Mouse (Mus musculus) heart, embryonic 13.5 days (tissue): ENCODE results near the gene Cysrt1. TPM values are rescaled to one million over a fixed set of nuclear protein-coding genes. Genes with fewer than 3 reads are reported as not detected.

ENCODE experiments used
- ATAC-seq: fragments of 200-750 bp; cut with Nextera tagmentation; 2 replicates; pipeline ENCODE4 v1.8.0; 2017; ENCODE audit warnings: moderate TSS enrichment; ENCODE audit not compliant: insufficient number of reproducible peaks, low FRiP score, low TSS enrichment; ENCODE audit errors: extremely low read depth
- H3K27ac ChIP-seq: fragments of 300-500 bp; sonication (generic); replicated peaks from 2 replicates; pipeline ENCODE4 v1.5.1; 2015; ENCODE audit warnings: moderate library complexity, mild to moderate bottlenecking, inconsistent platforms
- H3K27me3 ChIP-seq: fragments of 300-500 bp; sonication (generic); replicated peaks from 2 replicates; pipeline ENCODE4 v1.6.1; 2015; ENCODE audit warnings: mild to moderate bottlenecking, inconsistent platforms
- H3K36me3 ChIP-seq: fragments of 300-500 bp; sonication (generic); 2 replicates; pipeline ENCODE4 v1.6.1; 2015; ENCODE audit warnings: mild to moderate bottlenecking, inconsistent platforms
- H3K4me1 ChIP-seq: fragments of 300-500 bp; sonication (generic); 2 replicates; pipeline ENCODE4 v1.6.1; 2015; ENCODE audit warnings: inconsistent platforms
- H3K4me2 ChIP-seq: fragments of 300-500 bp; sonication (generic); 2 replicates; pipeline ENCODE4 v1.6.1; 2015; ENCODE audit warnings: inconsistent platforms, mild to moderate bottlenecking, moderate library complexity
- H3K4me3 ChIP-seq: fragments of 300-500 bp; sonication (generic); 2 replicates; pipeline ENCODE4 v1.5.1; 2015; ENCODE audit warnings: moderate library complexity, mild to moderate bottlenecking, inconsistent platforms
- H3K9ac ChIP-seq: fragments of 300-500 bp; sonication (generic); 2 replicates; pipeline ENCODE4 v1.6.1; 2015; ENCODE audit warnings: inconsistent platforms, mild to moderate bottlenecking, moderate library complexity
- H3K9me3 ChIP-seq: fragments of 300-500 bp; sonication (generic); 2 replicates; pipeline ENCODE4 v1.6.1; 2016; ENCODE audit warnings: inconsistent platforms
- WGBS: fragments of 180-500 bp; shearing (Covaris S2); methylation state at CpG from one replicate; pipeline ENCODE4 v1.1.7; 2015; ENCODE audit warnings: mixed read lengths; 5-methylcytosine and 5-hydroxymethylcytosine counted together
- polyA plus RNA-seq: library from polyadenylated mRNA; unstranded; fragments of >200 nt; fragmentation: Nextera tagmentation; extraction: Ambion mirVana; gene quantifications from 2 replicates; pipeline ENCODE4 v1.2.1, GENCODE M21; 2015

Gene Cysrt1
- polyA plus RNA-seq, 1 experiment from 2014 or later, result not detected

DNA sequence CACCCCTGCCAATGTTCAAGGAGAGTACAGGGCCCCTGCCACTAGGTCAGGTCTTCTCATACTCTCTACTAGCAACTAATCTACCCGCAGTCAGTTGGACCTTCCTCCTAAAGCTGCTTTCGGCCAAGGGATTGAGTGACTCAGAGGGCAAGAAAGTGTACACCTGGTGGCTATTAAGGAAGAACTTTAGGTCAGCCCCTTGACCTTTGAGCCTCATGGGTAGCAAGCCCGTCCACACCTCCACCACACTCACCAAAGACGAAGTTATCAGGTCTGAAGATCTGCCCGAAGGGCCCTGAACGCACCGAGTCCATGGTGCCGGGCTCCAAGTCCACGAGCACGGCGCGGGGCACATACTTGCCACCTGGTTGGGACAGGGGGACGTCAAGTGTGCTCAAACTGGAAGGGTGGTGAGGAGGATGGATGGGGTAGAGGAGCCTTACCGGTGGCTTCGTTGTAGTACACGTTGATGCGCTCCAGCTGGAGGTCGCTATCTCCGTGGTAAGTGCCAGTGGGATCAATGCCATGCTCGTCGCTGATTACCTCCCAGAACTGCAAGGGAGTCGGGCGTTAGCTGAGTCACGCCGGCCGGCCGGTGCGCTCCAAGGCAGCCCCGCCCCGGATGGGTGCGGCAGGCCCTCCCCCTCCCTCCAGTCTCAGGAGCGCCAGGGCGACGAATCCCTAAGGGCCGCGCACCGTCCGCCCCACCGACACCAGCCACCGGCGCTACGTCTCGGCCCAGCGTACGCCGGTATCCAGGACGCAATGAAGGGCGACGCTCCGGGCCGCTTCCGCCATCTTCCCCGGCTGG, 18.4 kb downstream of the Cysrt1 start:
- 2% methylated on average over 51 of the region's 53 CpGs for WGBS
- Histone ChIP-seq H3K36me3 (peaks cover 24% of the 10 kb centered on the region), H3K9ac (peak overlapping the region; percentile 85), H3K9me3 (no peaks in the 10 kb centered on the region), H3K4me1 (peaks cover 23% of the 10 kb centered on the region), H3K27me3 (no peaks in the 10 kb centered on the region), H3K4me3 (peak overlapping the region; percentile 79), H3K27ac (peak overlapping the region; percentile 92), H3K4me2 (peak overlapping the region; percentile 96)
- ATAC-seq, result peak; percentile 71

DNA sequence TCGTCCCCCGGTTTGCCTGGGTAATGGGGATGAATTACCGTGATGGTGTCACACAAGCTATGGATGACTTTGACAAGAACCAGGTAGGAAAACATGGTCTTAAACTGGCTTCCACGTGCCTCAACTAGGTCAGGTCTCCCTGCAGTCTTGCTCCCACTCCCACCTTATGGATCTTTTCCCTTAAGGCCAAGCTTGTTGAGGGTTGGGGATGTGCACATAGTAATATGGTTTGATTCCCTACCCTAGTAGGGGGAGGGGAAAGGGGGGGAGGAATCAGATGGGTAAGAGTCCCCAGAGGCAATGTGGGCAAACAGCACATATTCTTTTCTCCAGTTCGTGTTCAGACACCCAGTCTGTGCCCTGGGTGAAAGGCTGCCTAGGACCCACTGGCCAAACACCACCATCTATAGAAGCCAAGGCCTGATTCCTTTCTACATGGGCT, 20.9 kb downstream of the Cysrt1 start:
- Histone ChIP-seq H3K9ac (no peak overlapping the region), H3K4me3 (no peak overlapping the region), H3K27ac (no peak overlapping the region), H3K27me3 (no peaks in the 10 kb centered on the region), H3K4me2 (no peak overlapping the region), H3K9me3 (no peaks in the 10 kb centered on the region), H3K4me1 (peaks cover 15% of the 10 kb centered on the region), H3K36me3 (peaks cover 24% of the 10 kb centered on the region)
- WGBS, result 61% methylated on average over 5 of the region's 5 CpGs
- ATAC-seq, result no peak

DNA sequence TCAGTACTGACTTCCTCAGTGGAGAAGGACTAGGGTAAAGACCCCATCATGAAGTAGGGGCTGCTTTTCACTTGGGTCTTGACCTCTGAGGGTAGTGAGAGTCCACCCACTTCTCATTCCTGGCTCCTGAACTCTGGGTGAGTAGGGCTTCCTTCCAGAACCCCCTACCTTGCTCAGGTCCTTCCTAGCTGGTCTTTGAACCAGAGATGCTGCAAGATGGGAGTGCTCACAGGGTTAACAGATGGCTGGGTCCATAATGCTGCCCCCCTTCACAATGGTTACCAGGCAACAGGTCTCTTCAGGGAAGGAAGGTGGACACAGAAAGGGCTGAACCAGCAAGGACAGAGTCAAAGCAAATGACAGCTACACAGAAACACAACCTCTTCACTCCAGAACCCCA, 23.8 kb downstream of the Cysrt1 start, which contains the start of gene Fam166a:
Fam166a (plus strand) TSS at position 301 of the 400 bp plus-strand sequence.
- Histone ChIP-seq H3K27me3 (peaks cover 11% of the 10 kb centered on the region), H3K9ac (no peak within 1 kb of the TSS)
- no peak for ATAC-seq

DNA sequence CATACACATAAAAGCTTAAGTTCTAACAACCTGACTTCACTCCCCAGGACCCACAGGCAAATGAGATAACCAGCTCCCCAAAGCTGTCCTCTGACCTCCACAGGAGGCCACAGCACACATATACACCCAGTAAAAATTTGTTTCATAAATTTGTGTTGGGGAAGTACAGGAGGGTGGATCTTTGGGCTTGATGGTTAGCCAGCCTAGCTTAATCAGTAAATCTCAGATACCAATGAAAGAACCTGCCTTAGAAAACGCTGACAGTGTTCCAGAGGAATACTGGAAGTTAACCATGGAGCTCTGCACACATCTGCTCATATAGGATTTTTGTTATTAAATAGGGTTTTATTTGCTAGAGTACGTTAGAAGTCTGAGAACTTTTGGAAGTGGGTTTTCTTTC, 24.6 kb downstream of the Cysrt1 start:
- Histone ChIP-seq H3K36me3 (peaks cover 15% of the 10 kb centered on the region), H3K27me3 (peaks cover 19% of the 10 kb centered on the region), H3K9me3 (no peaks in the 10 kb centered on the region), H3K4me3 (no peak overlapping the region), H3K9ac (no peak overlapping the region), H3K4me2 (no peak overlapping the region), H3K4me1 (no peaks in the 10 kb centered on the region), H3K27ac (no peak overlapping the region)
- 53% methylated on average over 2 of the region's 2 CpGs for WGBS
- no peak for ATAC-seq

More for the DNA sequence above, 23.8 kb downstream of the Cysrt1 start, which contains the start of gene Fam166a:
- Histone ChIP-seq H3K4me3 (no peak within 1 kb of the TSS), H3K27ac (no peak within 1 kb of the TSS), H3K9me3 (no peaks in the 10 kb centered on the region), H3K4me2 (no peak within 1 kb of the TSS), H3K36me3 (peaks cover 23% of the 10 kb centered on the region), H3K4me1 (peaks cover 5% of the 10 kb centered on the region)

DNA sequence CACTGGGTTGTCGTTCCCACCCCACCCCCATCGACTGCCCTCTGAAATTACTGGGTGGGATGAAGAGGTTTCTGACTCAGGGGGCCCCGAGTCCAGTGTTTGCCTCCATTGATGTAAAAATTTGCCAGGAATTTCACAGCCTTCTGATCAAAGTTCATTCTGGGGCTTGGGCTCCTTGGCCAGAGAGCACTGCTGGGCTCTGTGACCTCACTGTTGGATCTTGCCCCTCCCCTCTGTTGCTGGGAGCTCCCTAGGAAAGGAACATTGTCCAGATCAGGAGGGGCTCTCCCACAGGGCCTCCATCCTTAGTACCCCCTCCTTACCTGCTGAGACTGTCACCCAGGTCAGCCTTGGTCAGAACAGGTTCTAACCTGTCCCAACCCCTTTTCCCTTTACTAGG, 27.8 kb downstream of the Cysrt1 start, which contains the start of gene Stpg3:
Stpg3 (minus strand) TSS at position 194 of the 400 bp plus-strand sequence.
- H3K4me2 ChIP-seq, result no peak within 1 kb of the TSS
- 79% methylated on average over 3 of the region's 3 CpGs for WGBS
- peaks cover 24% of the 10 kb centered on the region for H3K27me3 ChIP-seq
- H3K9me3 ChIP-seq, result no peaks in the 10 kb centered on the region
- no peak within 1 kb of the TSS for H3K4me3 ChIP-seq
- peaks cover 17% of the 10 kb centered on the region for H3K4me1 ChIP-seq
- no peak within 1 kb of the TSS for H3K27ac ChIP-seq
- no peak for ATAC-seq
- peaks cover 6% of the 10 kb centered on the region for H3K36me3 ChIP-seq
- no peak within 1 kb of the TSS for H3K9ac ChIP-seq

DNA sequence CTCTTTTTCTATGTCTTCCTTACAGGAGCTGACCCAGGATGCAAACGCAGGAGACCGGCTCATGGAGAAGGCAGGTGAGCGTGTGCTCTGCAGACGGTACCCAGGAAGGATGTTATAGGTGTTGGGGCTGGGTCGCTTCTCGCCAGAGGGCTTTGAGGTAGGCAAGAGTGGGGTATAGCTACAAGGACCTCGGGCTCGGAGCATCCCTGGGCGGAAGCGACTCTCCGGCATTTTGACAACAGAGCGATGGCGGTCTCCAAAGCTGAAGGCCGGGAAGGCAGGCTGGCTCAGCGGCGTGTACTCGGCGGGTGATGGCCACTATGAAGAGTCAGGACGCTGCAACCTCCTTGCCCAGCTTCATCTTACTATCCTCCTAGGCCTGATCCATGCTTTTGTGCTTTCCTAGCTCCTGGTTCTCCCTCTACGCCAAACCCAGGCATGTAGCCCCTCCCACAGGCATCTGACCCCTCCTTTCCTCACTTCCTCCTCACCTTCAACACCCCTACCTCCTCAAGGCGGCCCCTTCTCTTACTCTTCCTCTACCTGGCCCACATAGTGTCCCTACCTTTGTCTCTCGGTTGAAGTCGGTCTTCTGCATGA, 28.9 kb downstream of the Cysrt1 start:
- Histone ChIP-seq H3K27me3 (peaks cover 24% of the 10 kb centered on the region), H3K4me3 (no peak overlapping the region), H3K27ac (no peak overlapping the region), H3K9ac (no peak overlapping the region), H3K36me3 (peaks cover 15% of the 10 kb centered on the region), H3K9me3 (no peaks in the 10 kb centered on the region), H3K4me1 (peaks cover 23% of the 10 kb centered on the region), H3K4me2 (no peak overlapping the region)
- 51% methylated on average over 23 of the region's 23 CpGs for WGBS
- no peak for ATAC-seq

DNA sequence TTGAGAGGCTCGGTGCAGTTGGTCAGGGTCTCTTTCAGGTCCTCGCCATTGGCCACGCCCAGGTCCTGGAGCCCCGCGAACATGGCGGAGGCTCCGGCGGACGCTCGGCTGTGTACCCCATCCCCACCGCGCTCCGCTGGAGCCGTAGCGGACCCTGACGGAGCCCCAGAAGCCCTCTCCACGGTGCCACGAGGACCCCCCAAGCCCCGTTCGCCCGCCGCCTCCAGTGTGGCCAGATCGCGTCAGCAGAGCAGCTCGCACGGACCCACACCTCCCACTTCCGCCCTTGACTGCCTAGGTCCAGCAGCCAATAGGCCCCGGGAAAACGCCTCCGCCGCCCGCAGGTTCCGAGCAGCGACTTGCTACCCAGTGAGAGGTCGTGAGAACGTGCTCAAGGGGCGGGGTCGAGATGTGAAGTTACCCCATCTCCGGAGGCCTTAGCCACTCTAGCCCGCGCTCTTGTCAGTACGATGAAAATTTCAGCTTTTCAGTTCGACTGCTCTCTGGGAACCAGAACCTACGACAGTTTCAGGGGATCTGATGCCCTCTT, 31.1 kb downstream of the Cysrt1 start, which contains the start of gene Nelfb:
Nelfb (minus strand) TSS at position 369 of the 550 bp plus-strand sequence.
- under 1% methylated on average over 44 of the region's 44 CpGs for WGBS

DNA sequence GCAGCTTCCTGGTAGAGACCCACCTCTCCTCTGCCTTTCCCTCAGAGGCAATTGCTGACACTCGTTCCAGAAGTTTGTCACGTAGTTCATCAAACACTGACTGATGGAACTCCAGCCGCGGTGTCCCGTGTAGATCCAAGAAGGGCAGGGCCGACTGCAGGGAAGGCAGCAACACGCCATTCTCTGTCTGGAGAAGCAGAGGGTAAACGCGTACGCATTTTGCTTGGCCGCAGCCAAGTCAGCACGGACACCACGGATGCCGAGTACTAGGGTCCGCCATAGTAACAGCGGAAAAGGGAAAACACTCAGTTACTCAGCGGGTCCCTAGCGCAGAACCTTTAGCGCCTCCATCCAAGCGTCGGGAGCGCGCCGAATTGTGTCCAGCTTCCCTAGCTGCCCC, 31.6 kb downstream of the Cysrt1 start:
- H3K4me3 ChIP-seq, result peak overlapping the region; percentile 98
- H3K4me2 ChIP-seq, result peak overlapping the region; percentile 82
- H3K4me1 ChIP-seq, result peaks cover 23% of the 10 kb centered on the region
- peak overlapping the region; percentile 89 for H3K27ac ChIP-seq
- peak overlapping the region; percentile 96 for H3K9ac ChIP-seq
- H3K27me3 ChIP-seq, result peaks cover 24% of the 10 kb centered on the region
- under 1% methylated on average over 24 of the region's 24 CpGs for WGBS
- peaks cover 40% of the 10 kb centered on the region for H3K36me3 ChIP-seq
- no peaks in the 10 kb centered on the region for H3K9me3 ChIP-seq
- peak; percentile 9; the same call in 1 of the 2 replicates for ATAC-seq

More for the DNA sequence above, 31.1 kb downstream of the Cysrt1 start, which contains the start of gene Nelfb:
- Histone ChIP-seq H3K4me2 (peak within 1 kb of the TSS; percentile 82), H3K4me1 (peaks cover 23% of the 10 kb centered on the region), H3K9me3 (no peaks in the 10 kb centered on the region), H3K36me3 (peaks cover 35% of the 10 kb centered on the region), H3K9ac (peak within 1 kb of the TSS; percentile 96), H3K4me3 (peak within 1 kb of the TSS; percentile 98), H3K27me3 (peaks cover 24% of the 10 kb centered on the region), H3K27ac (peak within 1 kb of the TSS; percentile 89)
- ATAC-seq, result peak; percentile 74

DNA sequence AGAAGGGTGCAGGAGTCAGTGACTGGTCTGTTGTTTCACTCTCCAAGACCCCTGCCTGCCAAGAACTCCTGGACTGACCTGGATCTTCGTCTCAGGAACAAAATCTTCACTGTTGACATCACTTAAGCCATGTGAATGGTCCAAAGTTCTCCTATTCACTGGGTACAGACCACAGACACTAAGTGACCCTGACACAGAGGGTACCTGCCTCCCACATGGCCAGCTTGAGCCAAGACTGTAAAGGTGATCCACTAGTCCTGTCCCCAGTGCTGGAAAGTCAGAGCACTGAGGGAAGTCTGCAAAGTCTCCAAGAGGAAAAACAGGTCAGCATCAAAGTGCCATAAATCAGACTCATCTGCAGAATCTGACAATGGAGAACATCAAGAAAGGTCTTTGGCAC, 34.7 kb downstream of the Cysrt1 start:
- Histone ChIP-seq H3K4me3 (no peak overlapping the region), H3K27ac (no peak overlapping the region), H3K27me3 (0 out of 2 replicates have a peak, but pooled peaks cover 4% of the 10 kb centered on the region), H3K9ac (no peak overlapping the region), H3K9me3 (no peaks in the 10 kb centered on the region), H3K4me2 (no peak overlapping the region), H3K4me1 (peaks cover 23% of the 10 kb centered on the region), H3K36me3 (peaks cover 71% of the 10 kb centered on the region)
- WGBS, result 70% methylated on average over 1 of the region's 1 CpGs
- no peak for ATAC-seq

DNA sequence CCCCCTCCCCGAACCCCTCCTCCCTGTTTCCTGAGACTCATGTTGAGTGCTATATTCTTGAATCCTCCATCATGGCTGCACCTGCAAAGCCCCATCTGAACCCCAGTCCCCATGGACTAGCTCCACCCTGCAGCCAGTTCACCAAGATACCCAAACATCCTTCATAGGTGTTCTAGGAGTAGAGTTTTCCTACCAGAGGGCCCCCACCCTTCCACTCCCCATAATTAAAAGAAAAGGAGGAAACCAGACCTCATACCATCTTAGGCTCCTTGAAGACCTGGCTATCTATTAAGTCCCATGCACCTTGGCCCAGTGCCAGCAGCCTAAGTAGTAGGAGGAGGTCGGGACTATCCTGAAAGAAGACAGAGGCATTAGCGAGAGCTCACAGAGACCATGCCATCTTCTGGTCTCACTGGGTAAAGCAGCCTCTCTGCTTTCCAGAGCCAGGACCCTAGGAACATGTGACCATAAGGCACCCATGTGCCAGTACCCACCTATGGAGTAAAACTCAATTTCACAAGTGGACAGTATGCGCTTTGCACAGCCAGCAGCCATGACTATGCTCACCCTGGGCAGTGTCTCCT, 38.5 kb downstream of the Cysrt1 start:
- H3K4me1 ChIP-seq, result peaks cover under 1% of the 10 kb centered on the region; the same call in 1 of the 2 replicates
- H3K4me3 ChIP-seq, result no peak overlapping the region
- no peaks in the 10 kb centered on the region for H3K9me3 ChIP-seq
- no peak for ATAC-seq
- WGBS, result 58% methylated on average over 4 of the region's 4 CpGs
- no peak overlapping the region for H3K9ac ChIP-seq
- no peaks in the 10 kb centered on the region for H3K27me3 ChIP-seq
- no peak overlapping the region for H3K4me2 ChIP-seq
- peaks cover 96% of the 10 kb centered on the region for H3K36me3 ChIP-seq
- no peak overlapping the region for H3K27ac ChIP-seq

DNA sequence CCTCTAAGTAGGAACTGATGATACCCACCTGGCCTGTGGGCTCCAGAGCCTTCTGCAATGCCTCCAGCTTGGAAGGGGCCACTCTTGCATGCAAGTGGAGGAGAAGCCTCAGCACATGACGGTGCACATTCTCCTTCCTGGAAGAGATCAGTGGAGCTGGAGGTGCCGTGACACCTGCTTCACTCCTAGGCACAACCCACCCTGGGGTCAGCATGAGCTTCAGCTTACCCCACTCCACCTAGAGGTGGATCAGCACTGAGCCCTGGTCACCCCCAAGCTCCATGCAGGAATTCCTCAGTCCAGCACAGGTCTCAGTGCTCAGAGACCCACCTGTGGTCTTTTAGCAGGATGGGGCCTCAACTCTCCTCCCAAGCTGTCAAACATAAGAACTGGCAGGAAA, 41.6 kb downstream of the Cysrt1 start:
- no peak for ATAC-seq
- H3K9me3 ChIP-seq, result no peaks in the 10 kb centered on the region
- H3K27me3 ChIP-seq, result peaks cover 10% of the 10 kb centered on the region
- no peak overlapping the region for H3K4me3 ChIP-seq
- peaks cover 25% of the 10 kb centered on the region for H3K4me1 ChIP-seq
- H3K27ac ChIP-seq, result no peak overlapping the region
- peaks cover 67% of the 10 kb centered on the region for H3K36me3 ChIP-seq
- no peak overlapping the region for H3K9ac ChIP-seq
- H3K4me2 ChIP-seq, result no peak overlapping the region
- 89% methylated on average over 2 of the region's 2 CpGs for WGBS
